Mouse (Mus musculus) lung, postnatal 0 days (tissue): ENCODE data around the gene Mob3b.

ENCODE experiments used
- CTCF ChIP-seq: IDR thresholded peaks from 2 replicates; pipeline ENCODE4 v1.5.1; 2016; ENCODE audit warnings: antibody characterized with exemption, mild to moderate bottlenecking
- EP300 ChIP-seq: IDR thresholded peaks from 2 replicates; pipeline ENCODE4 v1.6.1; 2016; ENCODE audit warnings: antibody characterized with exemption, mild to moderate bottlenecking, control low read depth

- TF ChIP-seq CTCF, result no peak
- TF ChIP-seq EP300, result no peak
Observed at GRCm38 (mm10) chr4:35037824-35038223, 119.5 kb downstream of the Mob3b start.
